Mouse (Mus musculus) heart, embryonic 10.5 days (tissue): Measurements from ENCODE around the gene Tppp. TPM values are rescaled to one million over a fixed set of nuclear protein-coding genes. Genes with fewer than 3 reads are reported as not detected.
"Not testable (repeated sequence)": the region's sequence is repeated elsewhere in the genome, so short reads cannot be mapped to it uniquely, and the experiment has no call there.

Experiments
- DNase-seq: peaks from one replicate; pipeline ENCODE4 v3.0.0-alpha.2; 2017; ENCODE audit warnings: low spot score
- H3K27ac ChIP-seq: fragments of 300-500 bp; sonication (generic); 2 replicates; pipeline ENCODE4 v1.5.1; 2016; ENCODE audit warnings: mild to moderate bottlenecking
- H3K27me3 ChIP-seq: fragments of 300-500 bp; sonication (generic); 2 replicates; pipeline ENCODE4 v1.6.1; 2016; ENCODE audit warnings: mild to moderate bottlenecking; ENCODE audit not compliant: poor library complexity, insufficient read depth, severe bottlenecking
- H3K36me3 ChIP-seq: fragments of 300-500 bp; sonication (generic); 2 replicates; pipeline ENCODE4 v1.6.1; 2016; ENCODE audit warnings: mild to moderate bottlenecking, moderate library complexity
- H3K4me1 ChIP-seq: fragments of 300-500 bp; sonication (generic); 2 replicates; pipeline ENCODE4 v1.6.1; 2016; ENCODE audit warnings: mild to moderate bottlenecking
- H3K4me3 ChIP-seq: fragments of 300-500 bp; sonication (generic); 2 replicates; pipeline ENCODE4 v1.5.1; 2016; ENCODE audit warnings: mild to moderate bottlenecking, moderate library complexity
- H3K9me3 ChIP-seq: fragments of 300-500 bp; sonication (generic); 2 replicates; pipeline ENCODE4 v1.6.1; 2016; ENCODE audit warnings: mild to moderate bottlenecking, moderate library complexity
- WGBS: fragments of 180-500 bp; shearing (Covaris S2); methylation state at CpG from one replicate; pipeline ENCODE4 v1.1.7; 2016; 5-methylcytosine and 5-hydroxymethylcytosine counted together
- polyA plus RNA-seq: library from polyadenylated mRNA; unstranded; fragments of >200 nt; fragmentation: Nextera tagmentation; extraction: Ambion mirVana; gene quantifications from 2 replicates; pipeline ENCODE4 v1.2.1, GENCODE M21; 2016

The Tppp gene
- polyA plus RNA-seq, 1 experiment from 2014 or later, result 1.9 TPM

DNA sequence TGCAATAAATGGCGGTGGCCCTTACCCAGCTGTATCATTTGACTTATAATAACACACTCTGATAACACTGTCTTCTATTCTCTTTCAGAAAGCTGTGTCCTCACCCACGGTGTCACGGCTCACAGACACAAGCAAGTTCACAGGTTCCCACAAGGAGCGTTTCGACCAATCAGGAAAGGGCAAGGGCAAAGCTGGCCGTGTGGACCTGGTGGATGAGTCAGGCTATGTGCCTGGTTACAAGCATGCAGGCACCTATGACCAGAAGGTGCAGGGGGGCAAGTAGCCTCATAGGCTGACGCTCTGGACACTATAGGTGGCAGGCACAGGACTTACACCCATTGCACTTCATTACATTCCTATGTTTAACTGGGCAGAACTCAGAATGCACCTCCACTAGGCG, 21.9 kb downstream of the Tppp start:
- Histone ChIP-seq H3K4me3 (no peak overlapping the region), H3K9me3 (no peaks in the 10 kb centered on the region), H3K27ac (no peak overlapping the region), H3K4me1 (peaks cover 10% of the 10 kb centered on the region), H3K36me3 (peaks cover 5% of the 10 kb centered on the region; the same call in 1 of the 2 replicates), H3K27me3 (no peaks in the 10 kb centered on the region)
- DNase-seq, result no peak
- WGBS, result 84% methylated on average over 8 of the region's 8 CpGs

DNA sequence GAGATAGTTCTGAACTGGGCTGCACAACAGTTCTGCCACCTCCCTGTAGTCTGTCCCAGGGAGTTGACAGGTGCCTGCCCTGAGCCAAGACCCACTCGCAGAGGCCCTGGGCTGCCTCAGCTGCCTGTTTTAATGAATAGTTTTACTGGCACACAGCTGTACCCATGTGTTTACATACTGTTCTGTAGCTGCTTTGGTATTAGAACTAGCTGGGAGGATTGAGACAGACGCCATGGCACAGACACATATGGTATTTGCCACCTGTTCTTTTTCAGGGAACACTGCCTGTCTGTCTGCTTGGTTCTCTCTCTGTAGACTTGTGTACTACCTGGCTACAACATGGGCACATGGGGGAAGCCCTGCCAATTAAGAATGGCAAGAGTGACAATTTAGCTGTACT, 25.5 kb downstream of the Tppp start:
- H3K27ac ChIP-seq, result no peak overlapping the region
- no peaks in the 10 kb centered on the region for H3K9me3 ChIP-seq
- WGBS, result 87% methylated on average over 2 of the region's 2 CpGs
- H3K36me3 ChIP-seq, result peaks cover 31% of the 10 kb centered on the region
- no peak overlapping the region for H3K4me3 ChIP-seq
- H3K4me1 ChIP-seq, result no peaks in the 10 kb centered on the region
- DNase-seq, result no peak
- H3K27me3 ChIP-seq, result no peaks in the 10 kb centered on the region

DNA sequence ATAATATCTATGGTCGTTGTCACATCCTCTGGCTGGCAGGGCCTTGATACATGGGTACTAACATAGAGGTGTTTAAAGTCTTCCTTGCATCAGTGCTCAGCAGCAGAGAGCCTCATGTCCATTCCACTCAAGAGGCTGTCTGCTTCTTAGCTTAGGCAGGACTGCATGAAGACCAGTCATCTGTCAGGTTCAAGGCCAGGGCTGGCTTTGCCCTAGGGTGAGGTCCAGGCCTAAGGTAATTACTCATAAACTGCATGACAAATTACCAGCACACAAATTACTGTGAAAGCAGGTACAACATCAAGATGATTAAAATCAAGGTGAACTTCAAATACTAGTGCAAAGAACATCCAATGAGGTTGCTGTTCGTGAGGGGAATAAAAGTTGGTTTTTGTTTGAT, 26.6 kb downstream of the Tppp start:
- Histone ChIP-seq H3K27ac (no peak overlapping the region), H3K36me3 (peaks cover 42% of the 10 kb centered on the region), H3K9me3 (no peaks in the 10 kb centered on the region), H3K4me1 (no peaks in the 10 kb centered on the region), H3K27me3 (no peaks in the 10 kb centered on the region), H3K4me3 (no peak overlapping the region)
- WGBS, result 78% methylated on average over 2 of the region's 2 CpGs
- no peak for DNase-seq

DNA sequence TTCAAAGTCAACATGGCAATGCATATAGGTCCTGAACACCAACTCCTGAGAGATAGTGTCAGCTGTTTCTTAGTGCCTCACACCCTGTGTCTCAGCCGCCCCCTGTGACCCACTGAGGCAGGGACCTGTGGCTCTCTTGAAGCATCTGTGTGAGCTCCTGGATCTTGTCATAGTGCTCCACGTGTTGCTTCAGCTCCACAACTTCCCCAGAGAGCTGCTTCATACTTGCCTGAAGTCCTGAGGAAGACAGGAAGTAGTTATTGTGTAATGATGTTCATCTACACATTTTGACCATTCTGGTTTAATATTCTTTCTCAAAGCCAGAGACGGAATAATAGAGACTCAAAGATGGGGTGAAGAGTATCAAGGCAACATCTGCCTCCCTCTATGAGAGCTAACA, 30.7 kb downstream of the Tppp start:
- Histone ChIP-seq H3K9me3 (no peaks in the 10 kb centered on the region), H3K27ac (no peak overlapping the region), H3K4me1 (no peaks in the 10 kb centered on the region), H3K4me3 (no peak overlapping the region), H3K36me3 (peaks cover 71% of the 10 kb centered on the region), H3K27me3 (no peaks in the 10 kb centered on the region)
- 81% methylated on average over 3 of the region's 3 CpGs for WGBS
- no peak for DNase-seq

DNA sequence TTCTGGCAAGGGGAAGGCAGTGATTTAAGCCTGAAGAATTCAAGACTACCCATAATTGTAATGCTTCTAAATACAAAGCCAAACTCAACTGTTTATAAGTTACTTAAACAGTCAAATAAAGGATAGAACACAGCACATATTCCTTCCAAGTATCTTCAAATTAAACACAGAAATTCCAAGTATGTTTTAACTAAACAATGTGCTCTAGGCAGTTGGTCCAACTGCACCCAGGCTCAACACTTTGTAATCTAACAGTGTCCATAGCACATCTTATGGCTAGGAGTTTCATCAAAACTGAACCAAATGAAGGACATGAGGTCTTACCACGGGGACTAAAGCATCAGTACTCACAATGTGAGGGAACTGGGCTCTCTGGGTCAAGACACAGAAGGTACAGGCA, 47.0 kb downstream of the Tppp start:
- H3K36me3 ChIP-seq, result peaks cover 39% of the 10 kb centered on the region
- no peaks in the 10 kb centered on the region for H3K4me1 ChIP-seq
- DNase-seq, result no peak
- H3K27me3 ChIP-seq, result no peaks in the 10 kb centered on the region
- H3K9me3 ChIP-seq, result no peaks in the 10 kb centered on the region
- H3K27ac ChIP-seq, result no peak overlapping the region
- H3K4me3 ChIP-seq, result no peak overlapping the region
- WGBS, result 87% methylated on average over 1 of the region's 1 CpGs

DNA sequence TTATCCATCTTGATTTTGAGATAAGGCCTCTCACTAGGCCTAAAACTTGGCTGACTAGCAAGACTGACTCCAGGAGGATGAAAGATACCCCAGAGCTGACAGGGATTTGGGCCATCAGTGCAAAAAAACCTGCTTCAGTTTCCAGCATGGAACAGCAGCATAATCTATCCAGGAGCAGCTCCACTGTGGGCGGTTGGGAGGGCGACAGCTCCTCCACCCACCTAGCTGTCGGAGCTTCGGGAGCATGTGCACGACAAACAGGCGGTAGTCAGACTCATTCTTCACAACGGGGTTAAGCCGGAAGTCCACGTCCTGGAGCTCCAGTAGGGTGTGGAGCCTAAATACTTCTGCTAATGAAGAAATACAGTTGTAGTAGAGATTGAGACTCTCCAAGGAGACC, 48.9 kb downstream of the Tppp start:
- 90% methylated on average over 9 of the region's 9 CpGs for WGBS
- no peaks in the 10 kb centered on the region for H3K27me3 ChIP-seq
- H3K4me1 ChIP-seq, result no peaks in the 10 kb centered on the region
- no peaks in the 10 kb centered on the region for H3K9me3 ChIP-seq
- no peak overlapping the region for H3K4me3 ChIP-seq
- no peak for DNase-seq
- H3K27ac ChIP-seq, result no peak overlapping the region
- peaks cover 22% of the 10 kb centered on the region for H3K36me3 ChIP-seq

DNA sequence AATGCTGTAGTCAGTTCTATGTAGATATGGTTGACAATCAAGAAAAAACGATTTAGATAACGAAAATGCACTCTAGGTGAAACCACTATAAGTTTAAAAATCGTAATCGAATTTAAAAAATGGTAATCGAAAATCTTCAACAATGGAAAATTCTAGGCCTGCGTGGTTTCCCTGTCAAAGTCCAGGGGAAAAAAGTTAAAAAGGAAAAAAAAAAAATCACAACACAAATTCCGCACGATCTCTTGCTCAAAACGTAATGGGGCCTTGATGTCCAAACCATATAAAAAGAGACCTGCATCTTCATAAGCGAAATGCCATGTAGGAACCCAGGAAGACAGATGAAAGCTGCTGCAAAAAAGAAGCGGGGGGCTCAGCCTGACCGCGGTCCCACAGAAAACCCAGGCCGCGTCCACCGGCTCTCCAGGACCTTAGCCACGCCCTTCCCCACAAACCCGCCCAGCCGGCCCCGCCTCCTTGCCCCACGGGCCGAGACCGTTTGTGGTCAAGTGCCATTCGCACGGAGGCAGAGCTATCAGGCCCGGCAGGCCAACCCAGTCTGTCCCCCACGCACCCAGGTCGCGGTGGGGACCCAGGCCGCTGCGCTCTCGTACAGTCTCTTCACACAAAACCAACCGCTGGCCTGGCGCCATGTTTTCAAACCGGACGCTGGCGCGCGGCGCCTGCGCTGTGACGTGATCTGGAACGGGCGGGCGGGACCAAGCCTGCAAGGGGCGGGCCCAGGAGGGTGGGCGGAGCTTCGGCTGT, 52.6 kb downstream of the Tppp start, which contains the start of gene Cep72:
Gene Cep72, minus strand, starts transcription at position 687 of the 765 bp plus-strand sequence.
- 4% methylated on average over 48 of the region's 48 CpGs for WGBS
- H3K27me3 ChIP-seq, result no peaks in the 10 kb centered on the region
- H3K4me1 ChIP-seq, result no peaks in the 10 kb centered on the region
- peak within 1 kb of the TSS; percentile 98 for H3K27ac ChIP-seq
- peak within 1 kb of the TSS; percentile 95 for H3K4me3 ChIP-seq
- H3K9me3 ChIP-seq, result no peaks in the 10 kb centered on the region
- DNase-seq, result peak; percentile 96
- peaks cover 15% of the 10 kb centered on the region for H3K36me3 ChIP-seq

DNA sequence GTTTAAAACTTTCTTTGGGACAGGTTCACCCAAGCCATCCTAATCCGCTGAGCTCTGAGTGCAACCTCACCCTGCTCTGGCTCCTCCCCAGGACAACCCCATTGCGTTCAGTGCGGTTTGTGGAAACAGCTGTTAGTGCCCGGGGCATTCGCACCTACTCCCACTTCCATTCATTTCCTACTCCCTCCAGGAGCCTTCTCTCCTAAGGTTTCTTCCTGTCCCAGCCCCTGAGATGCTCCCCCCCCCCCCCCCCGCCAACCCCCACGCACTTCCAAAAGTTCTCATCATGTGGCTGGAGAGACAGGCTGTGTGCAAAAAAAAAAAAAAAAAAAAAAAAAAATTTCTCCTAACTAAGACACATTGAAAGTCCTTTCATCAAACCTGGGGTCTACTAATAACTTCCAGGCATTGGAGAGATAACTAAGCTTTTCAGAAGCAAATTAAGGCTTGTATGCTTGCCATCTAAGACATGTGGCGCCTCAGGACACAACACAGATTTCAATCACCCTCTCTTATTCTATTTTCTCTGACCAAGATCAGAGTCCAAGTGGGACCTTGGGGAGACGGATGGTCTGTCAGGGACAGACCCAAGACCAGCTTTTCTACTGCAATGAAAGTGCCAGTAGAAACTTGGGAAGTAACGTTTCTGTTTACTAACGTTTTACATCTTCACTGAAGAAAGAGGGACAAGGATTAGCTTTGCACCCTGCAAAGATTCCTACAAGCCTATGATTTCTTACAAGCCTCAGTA, 53.3 kb downstream of the Tppp start:
- Histone ChIP-seq H3K4me1 (no peaks in the 10 kb centered on the region), H3K36me3 (peaks cover 7% of the 10 kb centered on the region), H3K4me3 (peak overlapping the region; percentile 95), H3K27ac (peak overlapping the region; percentile 98), H3K9me3 (no peaks in the 10 kb centered on the region), H3K27me3 (no peaks in the 10 kb centered on the region)
- DNase-seq, result no peak
- WGBS, result 26% methylated on average over 10 of the region's 11 CpGs

DNA sequence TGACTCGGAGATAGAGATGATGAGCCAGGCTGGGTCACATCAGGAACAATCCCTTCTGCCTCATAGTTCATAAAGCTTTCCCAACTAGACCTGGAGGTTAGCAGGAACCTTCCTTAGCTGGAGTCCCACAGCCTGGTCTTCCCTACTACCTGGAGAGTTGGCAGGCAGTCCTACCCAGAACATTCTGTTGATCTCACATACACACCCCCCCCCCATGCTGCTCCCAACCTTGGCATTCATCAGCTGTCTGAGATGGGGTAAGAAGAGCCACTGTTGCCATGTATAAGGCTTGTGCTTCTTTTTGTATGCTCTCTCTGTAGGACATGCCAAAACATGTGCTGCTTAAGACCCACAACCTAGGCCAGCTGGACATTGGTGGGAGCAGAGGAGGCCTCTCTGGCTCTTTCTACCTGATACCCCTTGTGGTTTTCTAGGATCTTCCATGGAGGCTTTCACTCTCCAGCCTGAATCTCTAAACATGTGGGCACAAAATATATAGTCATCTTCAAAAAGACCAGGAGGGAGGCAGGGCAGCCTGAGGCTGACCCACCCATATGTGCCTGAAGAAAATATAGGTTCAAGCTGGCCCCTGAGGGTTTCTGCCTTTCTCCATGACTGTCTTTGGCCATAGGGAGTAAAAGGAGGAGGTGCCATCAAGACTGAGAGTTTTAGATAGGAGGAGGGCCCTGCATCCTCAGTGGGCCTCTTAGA, 54.3 kb downstream of the Tppp start:
- Histone ChIP-seq H3K9me3 (no peaks in the 10 kb centered on the region), H3K4me1 (no peaks in the 10 kb centered on the region), H3K36me3 (no peaks in the 10 kb centered on the region), H3K27ac (no peak overlapping the region), H3K27me3 (no peaks in the 10 kb centered on the region), H3K4me3 (no peak overlapping the region)
- WGBS, result 76% methylated on average over 1 of the region's 1 CpGs
- peak; percentile 74 for DNase-seq

DNA sequence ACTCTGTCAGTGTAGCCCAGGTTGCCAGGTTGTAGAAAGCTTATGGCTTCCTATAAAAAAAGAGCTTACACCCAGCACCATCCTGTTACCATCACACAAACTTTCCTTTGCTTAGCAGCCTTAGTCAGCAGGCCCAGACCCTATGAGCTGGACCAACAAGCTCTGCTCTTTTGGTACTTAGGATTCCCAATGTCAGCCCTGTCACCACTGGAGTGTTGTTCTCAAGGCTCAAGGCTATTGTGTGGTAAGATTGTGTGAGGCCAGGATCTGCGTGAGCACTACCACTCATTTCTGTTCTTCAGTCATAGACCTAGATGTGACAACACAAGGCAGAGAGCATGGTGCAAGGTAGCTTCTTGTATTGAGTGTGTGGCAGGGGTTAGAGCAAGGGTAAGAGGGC, 57.4 kb downstream of the Tppp start:
- Histone ChIP-seq H3K27ac (no peak overlapping the region), H3K4me1 (no peaks in the 10 kb centered on the region), H3K9me3 (no peaks in the 10 kb centered on the region), H3K36me3 (no peaks in the 10 kb centered on the region), H3K4me3 (no peak overlapping the region), H3K27me3 (no peaks in the 10 kb centered on the region)
- 79% methylated on average over 1 of the region's 1 CpGs for WGBS
- no peak for DNase-seq

DNA sequence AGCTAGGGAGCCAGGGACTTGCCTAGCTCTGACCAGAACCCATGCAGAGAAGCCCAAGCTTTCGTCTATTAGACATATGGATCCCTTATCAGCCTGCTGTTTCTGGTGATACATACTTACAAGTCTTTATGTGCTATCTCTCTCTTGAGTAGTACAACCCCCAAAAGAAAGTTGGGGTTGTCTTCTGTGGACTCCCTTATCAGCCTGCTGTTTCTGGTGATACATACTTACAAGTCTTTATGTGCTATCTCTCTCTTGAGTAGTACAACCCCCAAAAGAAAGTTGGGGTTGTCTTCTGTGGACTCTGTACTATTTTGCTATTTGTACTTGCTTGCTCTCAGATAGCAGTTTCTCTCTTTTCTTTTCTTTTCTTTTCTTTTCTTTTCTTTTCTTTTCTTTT, 62.0 kb downstream of the Tppp start:
- not testable (repeated sequence) for H3K27ac ChIP-seq, H3K36me3 ChIP-seq, H3K27me3 ChIP-seq, DNase-seq, H3K4me3 ChIP-seq, H3K9me3 ChIP-seq, H3K4me1 ChIP-seq
- 33% methylated on average over 1 of the region's 1 CpGs for WGBS

DNA sequence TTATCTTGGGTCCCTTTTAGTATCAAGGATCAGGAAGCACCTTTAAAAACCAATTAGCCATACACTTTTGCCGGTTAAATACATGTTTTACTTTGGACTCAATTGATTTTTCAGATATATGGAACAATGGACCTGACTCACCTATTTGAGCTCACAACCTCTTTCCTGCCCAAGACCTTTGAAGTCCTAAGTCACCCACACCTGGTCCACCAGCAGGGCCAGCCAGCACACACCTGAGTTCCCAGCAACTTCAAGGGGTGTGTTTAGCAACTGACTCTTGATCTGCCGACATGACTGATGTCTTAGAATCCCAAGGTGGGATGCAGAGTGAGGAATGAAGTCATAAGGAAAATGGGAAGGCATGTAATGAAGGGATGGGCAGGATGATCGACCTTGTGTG, 62.5 kb downstream of the Tppp start:
- no peak for DNase-seq
- no peak overlapping the region for H3K27ac ChIP-seq
- WGBS, result 68% methylated on average over 3 of the region's 3 CpGs
- H3K4me1 ChIP-seq, result no peaks in the 10 kb centered on the region
- no peaks in the 10 kb centered on the region for H3K36me3 ChIP-seq
- no peak overlapping the region for H3K4me3 ChIP-seq
- H3K27me3 ChIP-seq, result no peaks in the 10 kb centered on the region
- H3K9me3 ChIP-seq, result no peaks in the 10 kb centered on the region

DNA sequence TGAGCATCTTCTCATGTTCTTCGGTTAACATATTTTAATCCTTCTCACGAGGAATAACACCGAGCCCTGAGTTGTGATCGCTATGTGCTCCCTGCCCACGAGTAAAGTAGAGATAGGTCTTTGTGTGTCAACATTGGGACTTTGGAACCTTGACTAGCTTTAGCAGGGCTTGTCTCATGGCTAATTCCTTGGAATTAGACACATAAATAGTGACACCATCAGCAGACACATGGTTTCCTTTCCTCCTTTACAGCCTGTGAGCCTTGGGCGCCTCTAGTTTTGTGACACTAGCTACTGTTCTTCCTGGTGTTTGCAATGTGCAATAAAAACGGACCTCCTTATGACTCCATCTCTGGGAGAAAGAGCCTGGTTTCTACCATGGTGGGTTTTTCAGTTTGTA, 64.2 kb downstream of the Tppp start:
- 86% methylated on average over 7 of the region's 7 CpGs for WGBS
- Histone ChIP-seq H3K27ac (no peak overlapping the region), H3K4me1 (no peaks in the 10 kb centered on the region), H3K4me3 (no peak overlapping the region), H3K9me3 (no peaks in the 10 kb centered on the region), H3K36me3 (no peaks in the 10 kb centered on the region), H3K27me3 (no peaks in the 10 kb centered on the region)
- DNase-seq, result no peak
